Mouse (Mus musculus) ES-E14 (cell line): ENCODE measurements around the gene Pigm. TPM values are rescaled to one million over a fixed set of nuclear protein-coding genes. Genes with fewer than 3 reads are reported as not detected.

ENCODE experiments used
- DNase-seq: peaks from one replicate; pipeline ENCODE4 v3.0.0-alpha.2; 2013; ENCODE audit warnings: low read depth, low spot score
- H3K27ac ChIP-seq: 2 replicates; pipeline ENCODE4 v1.5.1; 2012; ENCODE audit warnings: low read depth, mild to moderate bottlenecking, low read length, moderate library complexity, mixed read lengths; ENCODE audit not compliant: poor library complexity, insufficient read depth, severe bottlenecking
- H3K36me3 ChIP-seq: 2 replicates; pipeline ENCODE4 v1.6.1; 2012; ENCODE audit warnings: mild to moderate bottlenecking, low read length, moderate library complexity, mixed read lengths; ENCODE audit not compliant: control insufficient read depth, poor library complexity, insufficient read depth, severe bottlenecking
- H3K4me1 ChIP-seq, 2 experiments: fragments of 150-350 bp in 1 of 2; sonication (generic) in 1 of 2; 2 replicates each; pipeline ENCODE4 v1.6.1; 2012; ENCODE audit warnings: low read length in 2 of 2, mild to moderate bottlenecking in 1 of 2, mixed read lengths in 1 of 2; ENCODE audit not compliant: control insufficient read depth in 2 of 2, insufficient read depth in 2 of 2, poor library complexity in 1 of 2
- H3K4me3 ChIP-seq, 2 experiments: fragments of 150-350 bp in 1 of 2; sonication (generic) in 1 of 2; 2 replicates each; pipeline ENCODE4 v1.5.1; 2012; ENCODE audit warnings: low read length in 2 of 2, low read depth in 1 of 2, mild to moderate bottlenecking in 1 of 2, mixed read lengths in 1 of 2; ENCODE audit not compliant: insufficient read depth in 1 of 2, poor library complexity in 1 of 2, severe bottlenecking in 1 of 2
- H3K9ac ChIP-seq: 2 replicates; pipeline ENCODE4 v1.6.1; 2012; ENCODE audit warnings: low read depth, mild to moderate bottlenecking, low read length, mixed read lengths; ENCODE audit not compliant: poor library complexity, insufficient read depth, severe bottlenecking
- H3K9me3 ChIP-seq: fragments of 150-350 bp; sonication (generic); 2 replicates; pipeline ENCODE4 v1.6.1; 2012; ENCODE audit warnings: low read depth, mild to moderate bottlenecking, low read length; ENCODE audit not compliant: control insufficient read depth, insufficient read depth
- CHD2 ChIP-seq: IDR thresholded peaks from 2 replicates; pipeline ENCODE4 v1.6.1; 2014; ENCODE audit warnings: mild to moderate bottlenecking, low read depth, low read length, inconsistent platforms
- HCFC1 ChIP-seq: IDR thresholded peaks from 2 replicates; pipeline ENCODE4 v1.6.1; 2012; ENCODE audit warnings: low read length, inconsistent platforms, borderline replicate concordance; ENCODE audit not compliant: insufficient read depth
- MAFK ChIP-seq: IDR thresholded peaks from 2 replicates; pipeline ENCODE4 v1.6.1; 2014; ENCODE audit warnings: mild to moderate bottlenecking, low read depth, low read length, inconsistent platforms; ENCODE audit not compliant: insufficient read depth
- ZNF384 ChIP-seq: IDR thresholded peaks from 2 replicates; pipeline ENCODE4 v1.6.1; 2012; ENCODE audit warnings: low read depth, low read length, inconsistent platforms
- in situ Hi-C, 2 experiments: fragments of 600-800 bp; cut with MboI; formaldehyde crosslinking; loops; one replicate each; pipeline ENCODE4 v1.15.1; 2025; ENCODE audit warnings: low sequenced_read_pairs in 2 of 2, inconsistent platforms in 1 of 2; ENCODE audit not compliant: unreplicated experiment in 2 of 2
- total RNA-seq: library from RNA; depleted of rRNA; stranded (reverse); fragments of 300-350 nt; gene quantifications from 2 replicates; pipeline ENCODE4 v1.2.3, GENCODE M21; 2012; rRNA removed

Pigm gene
- total RNA-seq, 1 experiment: 25.4 TPM

DNA sequence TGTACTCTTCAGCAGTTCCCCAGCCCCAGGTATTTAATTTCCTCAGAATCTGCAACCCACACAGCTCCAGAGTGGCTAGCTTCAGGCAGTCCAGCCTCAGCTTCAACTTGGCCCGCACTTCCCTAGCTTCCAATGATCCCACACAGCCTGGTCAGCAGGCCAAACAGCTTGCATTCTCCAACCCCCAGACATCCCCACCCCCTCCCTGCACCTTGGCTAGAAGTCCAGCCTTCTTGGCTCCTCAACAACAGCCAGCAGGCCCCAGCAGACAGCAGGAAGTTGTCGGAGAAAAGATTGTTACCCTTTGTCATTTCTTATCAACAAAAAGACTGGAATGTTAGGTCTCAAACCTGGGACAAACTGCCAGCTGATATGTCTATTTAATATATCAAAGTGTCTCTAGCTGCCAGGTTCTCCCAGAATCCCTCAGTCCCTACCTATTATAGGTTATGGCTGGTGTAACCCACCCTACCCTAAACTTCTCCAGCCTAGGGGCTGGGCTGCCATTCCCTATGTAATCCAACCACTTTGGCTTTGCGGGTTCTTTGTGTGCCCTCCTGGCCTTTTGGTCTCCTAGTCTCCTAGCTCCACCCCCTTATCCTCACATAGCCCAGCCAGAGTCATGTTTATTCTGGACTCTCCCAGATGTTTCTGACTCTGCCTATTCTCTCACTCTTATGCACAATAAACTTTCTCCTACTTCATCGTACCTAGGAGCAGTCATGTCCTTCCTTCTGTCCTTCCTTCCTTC, 55.7 kb downstream of the Pigm start:
- no peaks in the 10 kb centered on the region for H3K36me3 ChIP-seq
- peaks cover 0 to 10% of the 10 kb centered on the region in 2 experiments; a peak in 1 of 4 replicates for H3K4me1 ChIP-seq
- in situ Hi-C loops: no loop called here
- H3K9ac ChIP-seq: no peak overlapping the region
- no peaks in the 10 kb centered on the region for H3K9me3 ChIP-seq
- no peak overlapping the region for H3K4me3 ChIP-seq
- H3K27ac ChIP-seq: no peak overlapping the region
- DNase-seq: no peak
- TF ChIP-seq ZNF384 (no peak), CHD2 (no peak)

GRCm38 (mm10) chr1:172432587-172432955, 56.2 kb downstream of the Pigm start:
- H3K27ac ChIP-seq: no peak overlapping the region
- no peaks in the 10 kb centered on the region for H3K9me3 ChIP-seq
- no peak for DNase-seq
- in situ Hi-C loops: no loop called here
- H3K9ac ChIP-seq: no peak overlapping the region
- TF ChIP-seq ZNF384 (no peak), CHD2 (no peak)
- H3K36me3 ChIP-seq: no peaks in the 10 kb centered on the region
- peaks cover 0 to 10% of the 10 kb centered on the region in 2 experiments; a peak in 1 of 4 replicates for H3K4me1 ChIP-seq
- H3K4me3 ChIP-seq: no peak overlapping the region

DNA sequence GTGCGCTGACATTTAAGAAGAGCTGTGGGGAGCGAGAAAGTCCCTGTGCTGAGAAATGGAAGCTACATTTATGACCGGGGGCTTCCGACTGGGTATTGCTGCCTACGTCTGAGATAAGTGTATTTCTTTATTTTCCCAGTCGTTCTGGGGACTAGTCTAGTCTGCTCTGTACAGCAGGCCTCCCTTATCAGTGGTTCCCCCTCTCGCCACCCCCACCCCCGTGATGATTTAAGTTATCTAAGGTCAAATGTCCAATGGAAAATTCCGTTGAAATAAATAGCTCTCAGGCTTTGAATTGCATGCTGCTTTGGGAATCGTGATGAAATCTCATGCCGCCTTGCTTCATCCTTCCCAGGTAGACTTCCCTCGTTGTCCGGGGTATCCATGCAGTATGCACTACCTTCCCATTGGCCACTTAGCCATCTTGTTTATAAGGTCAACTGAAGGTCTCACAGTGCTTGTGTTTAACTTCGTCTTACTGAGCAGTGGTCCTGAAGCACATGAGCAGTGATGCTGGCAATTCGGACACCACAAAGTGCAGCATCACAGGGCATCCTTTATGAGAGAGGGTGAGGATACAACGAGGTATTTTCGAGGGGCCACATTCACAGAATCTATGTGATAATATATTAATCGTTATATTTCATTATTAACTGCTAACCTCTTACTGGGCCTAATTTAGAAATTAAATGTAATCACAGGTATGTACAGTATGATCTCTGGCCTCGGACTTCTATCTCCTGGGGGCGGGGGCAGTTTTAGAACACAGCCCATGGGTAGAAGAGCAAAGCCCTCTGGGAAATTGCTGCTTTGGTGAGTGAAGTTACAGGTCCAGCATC, 56.9 kb downstream of the Pigm start:
- TF ChIP-seq CHD2 (no peak), HCFC1 (no peak), ZNF384 (no peak), MAFK (no peak)
- peaks cover 0 to 10% of the 10 kb centered on the region in 2 experiments; a peak in 1 of 4 replicates for H3K4me1 ChIP-seq
- no peak overlapping the region for H3K9ac ChIP-seq
- no peaks in the 10 kb centered on the region for H3K36me3 ChIP-seq
- H3K27ac ChIP-seq: no peak overlapping the region
- no peak overlapping the region for H3K4me3 ChIP-seq
- no peaks in the 10 kb centered on the region for H3K9me3 ChIP-seq
- no peak for DNase-seq
- in situ Hi-C loops: no loop called here

Other genes starting within 250 kb of the Pigm start
- 81.7 and 97.8 TPM in 2 replicates for gene Pex19, start 249.8 kb upstream of the Pigm start, total RNA-seq
- gene Dcaf8, start 228.5 kb upstream of the Pigm start, total RNA-seq: 58.0 and 61.9 TPM in 2 replicates
- gene Pea15a, start 169.7 kb upstream of the Pigm start, total RNA-seq: 13.3 and 21.3 TPM in 2 replicates
- gene Casq1, start 156.7 kb upstream of the Pigm start, total RNA-seq: 1.8 and 2.4 TPM in 2 replicates
- 1.5 and 2.2 TPM in 2 replicates for gene Atp1a4, start 118.1 kb upstream of the Pigm start, total RNA-seq
- gene Igsf8, start 114.9 kb upstream of the Pigm start, total RNA-seq: 43.5 and 108 TPM in 2 replicates
- gene Atp1a2, start 78.5 kb upstream of the Pigm start, total RNA-seq: 0.31 and 0.48 TPM in 2 replicates
- 1.2 and 1.7 TPM in 2 replicates for gene Kcnj9, start 47.2 kb upstream of the Pigm start, total RNA-seq
- gene Kcnj10, start 35.3 kb upstream of the Pigm start, total RNA-seq: 0.80 and 1.2 TPM in 2 replicates
- gene Slamf9, start 98.8 kb downstream of the Pigm start, total RNA-seq: 1.6 and 2.7 TPM in 2 replicates
- gene Igsf9, start 105.2 kb downstream of the Pigm start, total RNA-seq: 45.6 and 80.3 TPM in 2 replicates
- gene Tagln2, start 123.5 kb downstream of the Pigm start, total RNA-seq: 112 and 131 TPM in 2 replicates
- gene Cfap45, start 144.3 kb downstream of the Pigm start, total RNA-seq: 0.67 and 1.2 TPM in 2 replicates
- gene Vsig8, start 179.4 kb downstream of the Pigm start, total RNA-seq: 0.09 and 0.26 TPM in 2 replicates
- gene Slamf8, start 214.0 kb downstream of the Pigm start, total RNA-seq: not detected in 2 replicates
- gene Fcrl6, start 226.0 kb downstream of the Pigm start, total RNA-seq: not detected in 2 replicates